Mouse (Mus musculus) liver, embryonic 11.5 days (tissue): Measurements from ENCODE around the gene Stat6. TPM values are rescaled to one million over a fixed set of nuclear protein-coding genes. Genes with fewer than 3 reads are reported as not detected.
A peak's percentile ranks its signal among the peaks of the same experiment; 100 is the strongest.
"Not testable (repeated sequence)": the region's sequence is repeated elsewhere in the genome, so short reads cannot be mapped to it uniquely, and the experiment has no call there.

ENCODE experiments used
- ATAC-seq: fragments of 200-750 bp; cut with Nextera tagmentation; replicated peaks from 2 replicates; pipeline ENCODE4 v1.8.0; 2017; ENCODE audit warnings: moderate number of reproducible peaks, mild to moderate bottlenecking, moderate TSS enrichment, moderate library complexity; ENCODE audit not compliant: low FRiP score
- DNase-seq: peaks from one replicate; pipeline ENCODE4 v3.0.0-alpha.2; 2017; ENCODE audit warnings: low spot score
- H3K27ac ChIP-seq: fragments of 300-500 bp; sonication (generic); 2 replicates; pipeline ENCODE4 v1.5.1; 2014; ENCODE audit warnings: mild to moderate bottlenecking, low read depth, low read length, control low read depth
- H3K27me3 ChIP-seq: fragments of 300-500 bp; sonication (generic); replicated peaks from 2 replicates; pipeline ENCODE4 v1.6.1; 2014; ENCODE audit warnings: low read length, mixed read lengths; ENCODE audit not compliant: control insufficient read depth, insufficient read depth
- H3K36me3 ChIP-seq: fragments of 300-500 bp; sonication (generic); 2 replicates; pipeline ENCODE4 v1.6.1; 2014; ENCODE audit warnings: mild to moderate bottlenecking, low read length, moderate library complexity, mixed read lengths; ENCODE audit not compliant: control insufficient read depth, insufficient read depth
- H3K4me1 ChIP-seq: fragments of 300-500 bp; sonication (generic); replicated peaks from 2 replicates; pipeline ENCODE4 v1.6.1; 2014; ENCODE audit warnings: low read length, mixed read lengths; ENCODE audit not compliant: control insufficient read depth, insufficient read depth
- H3K4me2 ChIP-seq: fragments of 300-500 bp; sonication (generic); 2 replicates; pipeline ENCODE4 v1.6.1; 2014; ENCODE audit warnings: mild to moderate bottlenecking, control low read depth, moderate library complexity
- H3K4me3 ChIP-seq: fragments of 300-500 bp; sonication (generic); 2 replicates; pipeline ENCODE4 v1.5.1; 2014; ENCODE audit warnings: low read depth, low read length, control low read depth
- H3K9ac ChIP-seq: fragments of 300-500 bp; sonication (generic); 2 replicates; pipeline ENCODE4 v1.6.1; 2014; ENCODE audit warnings: low read depth, low read length, control low read depth
- H3K9me3 ChIP-seq: fragments of 300-500 bp; sonication (generic); 2 replicates; pipeline ENCODE4 v1.6.1; 2016; ENCODE audit warnings: low read length, inconsistent platforms, mixed read lengths; ENCODE audit not compliant: control insufficient read depth
- WGBS: fragments of 180-500 bp; shearing (Covaris S2); extraction: QIAGEN DNeasy Blood & Tissue Kit; methylation state at CpG from one replicate; pipeline ENCODE4 v1.1.7; 2014; 5-methylcytosine and 5-hydroxymethylcytosine counted together
- polyA plus RNA-seq: library from polyadenylated mRNA; unstranded; fragments of >200 nt; fragmentation: Nextera tagmentation; extraction: Ambion mirVana; gene quantifications from 2 replicates; pipeline ENCODE4 v1.2.1, GENCODE M21; 2014

The Stat6 gene
- polyA plus RNA-seq, 1 experiment from 2014 or later, result 28.7 TPM

- DNase-seq (no peak), ATAC-seq (no peak)
- no peak overlapping the region for H3K4me3 ChIP-seq
- H3K9me3 ChIP-seq, result no peaks in the 10 kb centered on the region
- peaks cover 15% of the 10 kb centered on the region for H3K4me1 ChIP-seq
- no peaks in the 10 kb centered on the region for H3K27me3 ChIP-seq
- H3K4me2 ChIP-seq, result no peak overlapping the region
- H3K36me3 ChIP-seq, result no peaks in the 10 kb centered on the region; the same call in 1 of the 2 replicates
- H3K27ac ChIP-seq, result no peak overlapping the region
- WGBS, result 38% methylated on average over 2 of the region's 2 CpGs
- no peak overlapping the region for H3K9ac ChIP-seq
Measured at GRCm38 (mm10) chr10:127645791-127646190, 3.0 kb downstream of the Stat6 start.

- H3K4me1 ChIP-seq, result peaks cover 5% of the 10 kb centered on the region
- H3K9ac ChIP-seq, result 0 out of 2 replicates have a peak overlapping the region, but pooled peaks have one; percentile 20
- 58% methylated on average over 21 of the region's 21 CpGs for WGBS
- no peak overlapping the region; the same call in 1 of the 2 replicates for H3K4me3 ChIP-seq
- no peaks in the 10 kb centered on the region for H3K9me3 ChIP-seq
- ATAC-seq, result no peak
- peak overlapping the region; percentile 25 for H3K4me2 ChIP-seq
- DNase-seq, result no peak
- H3K27ac ChIP-seq, result no peak overlapping the region; the same call in 1 of the 2 replicates
- peaks cover 12% of the 10 kb centered on the region for H3K36me3 ChIP-seq
- H3K27me3 ChIP-seq, result no peaks in the 10 kb centered on the region
Measured at GRCm38 (mm10) chr10:127652906-127653638, 10.3 kb downstream of the Stat6 start.

- no peak for ATAC-seq
- no peak overlapping the region for H3K27ac ChIP-seq
- H3K4me1 ChIP-seq, result peaks cover 5% of the 10 kb centered on the region
- no peaks in the 10 kb centered on the region for H3K27me3 ChIP-seq
- no peaks in the 10 kb centered on the region for H3K9me3 ChIP-seq
- no peak overlapping the region for H3K4me2 ChIP-seq
- H3K36me3 ChIP-seq, result peaks cover 12% of the 10 kb centered on the region
- DNase-seq, result no peak
- no peak overlapping the region for H3K9ac ChIP-seq
- 71% methylated on average over 16 of the region's 16 CpGs for WGBS
- H3K4me3 ChIP-seq, result no peak overlapping the region
Measured at GRCm38 (mm10) chr10:127654970-127655579, 12.3 kb downstream of the Stat6 start.

GRCm38 (mm10) chr10:127657617-127658016 lies 14.8 kb downstream of the Stat6 start:
- H3K27ac ChIP-seq, DNase-seq, ATAC-seq, H3K4me2 ChIP-seq, H3K9me3 ChIP-seq, H3K27me3 ChIP-seq, H3K9ac ChIP-seq, H3K4me3 ChIP-seq, H3K36me3 ChIP-seq: not testable (repeated sequence)
- H3K4me1 ChIP-seq, result peaks cover 20% of the 10 kb centered on the region
- 58% methylated on average over 6 of the region's 6 CpGs for WGBS

GRCm38 (mm10) chr10:127658076-127658475 lies 15.3 kb downstream of the Stat6 start:
- no peak overlapping the region for H3K9ac ChIP-seq
- 30% methylated on average over 6 of the region's 6 CpGs for WGBS
- no peak overlapping the region for H3K4me3 ChIP-seq
- peaks cover 21% of the 10 kb centered on the region for H3K4me1 ChIP-seq
- DNase-seq, result no peak
- H3K27ac ChIP-seq, result no peak overlapping the region
- peaks cover 7% of the 10 kb centered on the region for H3K27me3 ChIP-seq
- no peak overlapping the region for H3K4me2 ChIP-seq
- no peaks in the 10 kb centered on the region for H3K9me3 ChIP-seq
- no peak for ATAC-seq
- peaks cover 7% of the 10 kb centered on the region; the same call in 1 of the 2 replicates for H3K36me3 ChIP-seq

- Histone ChIP-seq H3K36me3 (peaks cover 5% of the 10 kb centered on the region; the same call in 1 of the 2 replicates), H3K27ac (no peak overlapping the region), H3K4me2 (no peak overlapping the region), H3K4me1 (peaks cover 29% of the 10 kb centered on the region), H3K9ac (no peak overlapping the region), H3K4me3 (no peak overlapping the region), H3K27me3 (peaks cover 22% of the 10 kb centered on the region), H3K9me3 (no peaks in the 10 kb centered on the region)
- WGBS, result 77% methylated on average over 1 of the region's 1 CpGs
- ATAC-seq (no peak), DNase-seq (no peak)
Measured at GRCm38 (mm10) chr10:127659551-127659950, 16.8 kb downstream of the Stat6 start.

GRCm38 (mm10) chr10:127661291-127661914 lies 18.6 kb downstream of the Stat6 start:
- H3K4me1 ChIP-seq, result peaks cover 36% of the 10 kb centered on the region
- no peak for DNase-seq
- WGBS, result 29% methylated on average over 14 of the region's 14 CpGs
- no peaks in the 10 kb centered on the region for H3K36me3 ChIP-seq
- H3K27ac ChIP-seq, result no peak overlapping the region
- H3K4me2 ChIP-seq, result peak overlapping the region; percentile 68
- peaks cover 40% of the 10 kb centered on the region for H3K27me3 ChIP-seq
- H3K9me3 ChIP-seq, result no peaks in the 10 kb centered on the region
- peak overlapping the region; percentile 48 for H3K9ac ChIP-seq
- H3K4me3 ChIP-seq, result peak overlapping the region; percentile 37
- no peak for ATAC-seq

GRCm38 (mm10) chr10:127661915-127662663 lies 19.3 kb downstream of the Stat6 start:
- H3K4me3 ChIP-seq, result peak overlapping the region; percentile 37
- no peaks in the 10 kb centered on the region for H3K36me3 ChIP-seq
- H3K4me2 ChIP-seq, result peak overlapping the region; percentile 68
- H3K27ac ChIP-seq, result peak overlapping the region; percentile 25; the same call in 1 of the 2 replicates
- no peaks in the 10 kb centered on the region for H3K9me3 ChIP-seq
- ATAC-seq (peak; percentile 15), DNase-seq (no peak)
- H3K9ac ChIP-seq, result peak overlapping the region; percentile 48
- 6% methylated on average over 16 of the region's 16 CpGs for WGBS
- peaks cover 47% of the 10 kb centered on the region for H3K27me3 ChIP-seq
- peaks cover 39% of the 10 kb centered on the region for H3K4me1 ChIP-seq
